Comparison of ENCODE assay signal across 16 mouse cellular contexts in genomic region chr11:96482711-96483110, GRCm38 (mm10).
"Had no signal": no experiment of that assay in that cellular context is flagged by ENCODE, and none has a peak within 500 bp of the region (broad histone marks: within the 10 kb centered on the region; RNA-seq: fewer than 3 reads in every experiment).

No protein-coding gene starts in this region.

- H3K4me2 ChIP-seq: limb, embryonic 13.5 days; liver, embryonic 11.5 days; liver, embryonic 15.5 days; midbrain, embryonic 11.5 days; midbrain, embryonic 15.5 days; neural tube, embryonic 13.5 days had no signal

- H3K4me3 ChIP-seq: left cerebral cortex, adult 2 months; limb, embryonic 13.5 days; liver, embryonic 15.5 days; midbrain, embryonic 15.5 days; neural tube, embryonic 13.5 days had no signal

- H3K27ac ChIP-seq: left cerebral cortex, adult 2 months; limb, embryonic 13.5 days; liver, embryonic 15.5 days; midbrain, embryonic 15.5 days; neural tube, embryonic 13.5 days had no signal

- H3K36me3 ChIP-seq: limb, embryonic 13.5 days; liver, embryonic 15.5 days; midbrain, embryonic 15.5 days; neural tube, embryonic 13.5 days had no signal

- H3K27me3 ChIP-seq: limb, embryonic 13.5 days; midbrain, embryonic 15.5 days; neural tube, embryonic 13.5 days had no signal

- H3K9ac ChIP-seq: limb, embryonic 13.5 days; liver, embryonic 15.5 days; midbrain, embryonic 15.5 days; neural tube, embryonic 13.5 days had no signal

- H3K9me3 ChIP-seq: limb, embryonic 13.5 days; liver, embryonic 15.5 days; midbrain, embryonic 15.5 days; neural tube, embryonic 13.5 days had no signal

- H3K4me1 ChIP-seq: limb, embryonic 13.5 days; liver, embryonic 15.5 days; midbrain, embryonic 15.5 days; neural tube, embryonic 13.5 days had no signal

- ATAC-seq: inflammation-experienced regulatory T-cells, adult 6 months; intestine, postnatal 0 days; lung, postnatal 0 days; midbrain, embryonic 15.5 days had no signal

- DNase-seq: kidney, adult 8-10 months; lung, adult 2 months; lung, postnatal 4 days; retina, postnatal 1 day; right cerebral cortex, postnatal 4 days; spleen, adult 18-20 months had no signal
